Comparison of ENCODE assay signal across 8 mouse cellular contexts in the genomic region with DNA sequence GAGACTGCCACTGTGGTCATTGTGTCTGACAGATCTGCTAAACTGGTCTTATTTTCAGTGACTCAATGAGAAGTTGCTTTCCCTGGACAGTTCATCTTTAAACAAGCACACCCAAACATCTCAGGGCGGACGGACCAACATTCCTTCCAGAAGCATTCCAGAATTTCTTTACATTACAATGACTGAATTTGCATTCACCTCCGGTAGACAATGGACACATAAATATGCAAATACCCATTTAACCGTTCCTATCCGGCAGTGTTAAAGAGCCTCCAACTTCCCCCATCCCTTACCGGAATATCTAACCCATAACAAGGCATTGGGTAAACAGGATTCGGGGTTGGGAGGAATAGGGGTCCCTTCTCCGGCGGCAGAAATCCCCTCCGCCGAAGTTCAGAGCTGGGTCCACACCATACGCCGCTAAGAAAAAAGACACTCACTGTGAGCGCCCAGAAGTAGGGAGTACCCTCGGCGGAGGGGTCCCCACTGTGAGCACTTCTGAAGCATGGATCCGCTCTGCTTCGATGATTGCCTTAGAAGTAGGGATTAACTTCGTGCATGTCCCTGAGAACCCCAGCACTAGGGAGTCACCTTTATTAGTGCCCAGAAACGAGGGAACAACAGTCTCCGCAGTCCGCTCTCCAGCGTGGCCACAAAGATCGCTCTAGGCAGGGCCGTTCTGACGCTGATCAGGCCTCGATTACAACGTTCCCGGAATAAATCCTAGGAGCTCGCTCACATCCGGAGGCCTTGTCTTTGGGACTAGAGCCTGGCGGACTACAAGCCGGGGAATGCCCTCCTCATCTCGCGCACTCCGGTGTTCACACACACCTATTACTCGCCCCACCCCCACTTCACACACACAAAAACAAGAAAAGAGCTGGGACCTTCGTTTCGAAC. TPM values are rescaled to one million over a fixed set of nuclear protein-coding genes. Genes with fewer than 3 reads are reported as not detected.
A peak's percentile ranks its signal among the peaks of the same experiment; 100 is the strongest.
DNase-seq lines count a peak whose midpoint lies in the region; ATAC-seq lines count a peak whose summit lies in the region.

No protein-coding gene starts in this region.

- peak; percentile 63 for ATAC-seq in lung, embryonic 16.5 days (ENCODE audit: low read depth)
- ATAC-seq in embryonic facial prominence, embryonic 11.5 days (replicated peaks; ENCODE audit: insufficient number of reproducible peaks, low FRiP score, low TSS enrichment, low read depth), result peak; percentile 57; the same call in 1 of the 2 replicates
- ATAC-seq in intestine, embryonic 16.5 days, result peak; percentile 63
- ATAC-seq in neural tube, embryonic 13.5 days (ENCODE audit: low read depth), result peak; percentile 73

- H3K4me3 ChIP-seq in lung, embryonic 16.5 days (ENCODE audit: low read length), result peak overlapping the region; percentile 98
- H3K4me3 ChIP-seq in embryonic facial prominence, embryonic 11.5 days (ENCODE audit: low read depth, low read length), result peak overlapping the region; percentile 100
- H3K4me3 ChIP-seq in intestine, embryonic 16.5 days (ENCODE audit: low read length), result peak overlapping the region; percentile 67
- H3K4me3 ChIP-seq in neural tube, embryonic 13.5 days, result peak overlapping the region; percentile 98

- peak overlapping the region; percentile 96 for H3K9ac ChIP-seq in lung, embryonic 16.5 days (ENCODE audit: low read length)
- peak overlapping the region; percentile 93 for H3K9ac ChIP-seq in embryonic facial prominence, embryonic 11.5 days (replicated peaks; ENCODE audit: low read length)
- H3K9ac ChIP-seq in intestine, embryonic 16.5 days (ENCODE audit: low read depth, low read length), result peak overlapping the region; percentile 95
- H3K9ac ChIP-seq in neural tube, embryonic 13.5 days, result peak overlapping the region; percentile 91

- peak overlapping the region; percentile 90 for H3K4me2 ChIP-seq in lung, embryonic 16.5 days (ENCODE audit: low read depth, low read length)
- peak overlapping the region; percentile 73 for H3K4me2 ChIP-seq in embryonic facial prominence, embryonic 11.5 days (ENCODE audit: low read depth, low read length)
- peak overlapping the region; percentile 82 for H3K4me2 ChIP-seq in intestine, embryonic 16.5 days (ENCODE audit: low read depth, low read length)
- peak overlapping the region; percentile 93 for H3K4me2 ChIP-seq in neural tube, embryonic 13.5 days

- no peaks in the 10 kb centered on the region for H3K27me3 ChIP-seq in lung, embryonic 16.5 days (ENCODE audit: control insufficient read depth, insufficient read depth, low read depth, low read length)
- no peaks in the 10 kb centered on the region for H3K27me3 ChIP-seq in embryonic facial prominence, embryonic 11.5 days (ENCODE audit: control insufficient read depth, insufficient read depth, low read length)
- no peaks in the 10 kb centered on the region for H3K27me3 ChIP-seq in intestine, embryonic 16.5 days (replicated peaks; ENCODE audit: control insufficient read depth, insufficient read depth, low read length)
- H3K27me3 ChIP-seq in neural tube, embryonic 13.5 days, result no peaks in the 10 kb centered on the region

- H3K4me1 ChIP-seq in lung, embryonic 16.5 days (replicated peaks; ENCODE audit: control insufficient read depth, insufficient read depth, low read length), result peaks cover 20% of the 10 kb centered on the region
- H3K4me1 ChIP-seq in embryonic facial prominence, embryonic 11.5 days (ENCODE audit: control insufficient read depth, insufficient read depth, low read length), result peaks cover 6% of the 10 kb centered on the region
- H3K4me1 ChIP-seq in intestine, embryonic 16.5 days (ENCODE audit: control insufficient read depth, insufficient read depth, low read length), result peaks cover 26% of the 10 kb centered on the region
- peaks cover 44% of the 10 kb centered on the region for H3K4me1 ChIP-seq in neural tube, embryonic 13.5 days (replicated peaks)

- H3K36me3 ChIP-seq in lung, embryonic 16.5 days (ENCODE audit: control insufficient read depth, insufficient read depth, low read length), result peaks cover 8% of the 10 kb centered on the region
- peaks cover 2% of the 10 kb centered on the region; the same call in 1 of the 2 replicates for H3K36me3 ChIP-seq in embryonic facial prominence, embryonic 11.5 days (replicated peaks; ENCODE audit: control insufficient read depth, insufficient read depth, low read depth, low read length)
- peaks cover 4% of the 10 kb centered on the region; the same call in 1 of the 2 replicates for H3K36me3 ChIP-seq in intestine, embryonic 16.5 days (ENCODE audit: control insufficient read depth, insufficient read depth, low read length)
- peaks cover 12% of the 10 kb centered on the region for H3K36me3 ChIP-seq in neural tube, embryonic 13.5 days

- no peak for DNase-seq in lung, adult 18-20 months
- no peak for DNase-seq in embryonic facial prominence, embryonic 11.5 days (ENCODE audit: low spot score)
- DNase-seq in right cerebral cortex, postnatal 4 days, result no peak
- no peak for DNase-seq in cerebellum, adult 11 months
- no peak for DNase-seq in kidney, adult 11 months

- H3K27ac ChIP-seq in lung, embryonic 16.5 days (ENCODE audit: low read length), result peak overlapping the region; percentile 90
- peak overlapping the region; percentile 60 for H3K27ac ChIP-seq in embryonic facial prominence, embryonic 11.5 days (replicated peaks; ENCODE audit: low read depth, low read length)
- H3K27ac ChIP-seq in intestine, embryonic 16.5 days (ENCODE audit: low read length), result peak overlapping the region; percentile 85
- peak overlapping the region; percentile 86 for H3K27ac ChIP-seq in neural tube, embryonic 13.5 days (replicated peaks)

- H3K9me3 ChIP-seq in lung, embryonic 16.5 days (ENCODE audit: control insufficient read depth, low read length), result no peaks in the 10 kb centered on the region
- H3K9me3 ChIP-seq in embryonic facial prominence, embryonic 11.5 days (replicated peaks; ENCODE audit: control insufficient read depth, low read length), result no peaks in the 10 kb centered on the region
- H3K9me3 ChIP-seq in intestine, embryonic 16.5 days (ENCODE audit: control insufficient read depth, low read length), result no peaks in the 10 kb centered on the region
- H3K9me3 ChIP-seq in neural tube, embryonic 13.5 days, result no peaks in the 10 kb centered on the region

- WGBS in lung, embryonic 16.5 days, result under 1% methylated on average over 39 of the region's 39 CpGs
- WGBS in embryonic facial prominence, embryonic 11.5 days, result under 1% methylated on average over 39 of the region's 39 CpGs
- under 1% methylated on average over 39 of the region's 39 CpGs for WGBS in intestine, embryonic 16.5 days
- under 1% methylated on average over 39 of the region's 39 CpGs for WGBS in neural tube, embryonic 13.5 days

RNA-seq across cellular contexts. Expression of gene Dido1, which starts 0.5 kb away (rescaled TPM):
- polyA plus RNA-seq in lung, embryonic 16.5 days (2015; fragmentation: Nextera tagmentation; extraction: Ambion mirVana), result 27.6 and 28.2 TPM in 2 replicates
- polyA plus RNA-seq in embryonic facial prominence, embryonic 11.5 days (2014; fragmentation: Nextera tagmentation; extraction: Ambion mirVana), result 27.8 and 28.3 TPM in 2 replicates
- polyA plus RNA-seq in intestine, embryonic 16.5 days (2015; fragmentation: Nextera tagmentation; extraction: Ambion mirVana), result 16.6 and 17.0 TPM in 2 replicates
- 21.8 and 24.1 TPM in 2 replicates for polyA plus RNA-seq in neural tube, embryonic 13.5 days (2015; fragmentation: Nextera tagmentation; extraction: Ambion mirVana)

RNA-seq across cellular contexts. Expression of gene Gid8, which starts 0.6 kb away (rescaled TPM):
- 49.4 and 50.9 TPM in 2 replicates for polyA plus RNA-seq in lung, embryonic 16.5 days (2015; fragmentation: Nextera tagmentation; extraction: Ambion mirVana)
- polyA plus RNA-seq in embryonic facial prominence, embryonic 11.5 days (2014; fragmentation: Nextera tagmentation; extraction: Ambion mirVana), result 68.7 and 72.1 TPM in 2 replicates
- polyA plus RNA-seq in intestine, embryonic 16.5 days (2015; fragmentation: Nextera tagmentation; extraction: Ambion mirVana), result 51.1 and 54.4 TPM in 2 replicates
- polyA plus RNA-seq in neural tube, embryonic 13.5 days (2015; fragmentation: Nextera tagmentation; extraction: Ambion mirVana), result 55.6 and 59.1 TPM in 2 replicates

RNA-seq across cellular contexts. Expression of gene Slc17a9, which starts 15.8 kb away (rescaled TPM):
- polyA plus RNA-seq in lung, embryonic 16.5 days (2015; fragmentation: Nextera tagmentation; extraction: Ambion mirVana), result 1.5 and 2.1 TPM in 2 replicates
- 0.24 TPM in 1 of 2 replicates, not detected in the other for polyA plus RNA-seq in embryonic facial prominence, embryonic 11.5 days (2014; fragmentation: Nextera tagmentation; extraction: Ambion mirVana)
- 5.4 and 6.3 TPM in 2 replicates for polyA plus RNA-seq in intestine, embryonic 16.5 days (2015; fragmentation: Nextera tagmentation; extraction: Ambion mirVana)
- 0.21 and 0.35 TPM in 2 replicates for polyA plus RNA-seq in neural tube, embryonic 13.5 days (2015; fragmentation: Nextera tagmentation; extraction: Ambion mirVana)
